Mouse (Mus musculus): ENCODE measurements at regions not wholly inside any gene's neighbourhood (a gene's known extent, or its start where the extent isn't known, plus 50 kb on each side); places are given as distances from the start of the nearest gene placed in this dataset.
A peak's percentile ranks its signal among the peaks of the same experiment; 100 is the strongest.

- 75% methylated on average over 5 of the region's 5 CpGs for WGBS
- H3K4me2 ChIP-seq, result no peak overlapping the region
- H3K36me3 ChIP-seq, result no peaks in the 10 kb centered on the region
Measured at GRCm38 (mm10) chr1:163650577-163651180, 74.4 kb downstream of the Mettl11b start.

GRCm38 (mm10) chr1:163642091-163642490 lies 82.9 kb downstream of the Mettl11b start:
- 72% methylated on average over 1 of the region's 1 CpGs for WGBS
- H3K36me3 ChIP-seq, result no peaks in the 10 kb centered on the region
- H3K4me3 ChIP-seq, result no peak overlapping the region
- no peaks in the 10 kb centered on the region for H3K27me3 ChIP-seq
- H3K4me2 ChIP-seq, result no peak overlapping the region
- no peak overlapping the region for H3K27ac ChIP-seq (replicated peaks)
- no peak overlapping the region for H3K9ac ChIP-seq
- no peak for ATAC-seq (ENCODE audit: low read depth)
- H3K4me1 ChIP-seq (replicated peaks), result peaks cover 10% of the 10 kb centered on the region
- no peaks in the 10 kb centered on the region for H3K9me3 ChIP-seq

More at GRCm38 (mm10) chr1:163650577-163651180, 74.4 kb downstream of the Mettl11b start:
- H3K27me3 ChIP-seq, result no peaks in the 10 kb centered on the region
- no peaks in the 10 kb centered on the region for H3K4me1 ChIP-seq (replicated peaks)
- H3K9me3 ChIP-seq, result no peaks in the 10 kb centered on the region
- no peak overlapping the region for H3K27ac ChIP-seq (replicated peaks)
- H3K4me3 ChIP-seq, result no peak overlapping the region
- no peak overlapping the region for H3K9ac ChIP-seq
- ATAC-seq (ENCODE audit: low read depth), result no peak

GRCm38 (mm10) chr1:163640527-163641228 lies 84.4 kb downstream of the Mettl11b start:
- no peak overlapping the region for H3K4me2 ChIP-seq
- no peak overlapping the region for H3K9ac ChIP-seq
- peaks cover 10% of the 10 kb centered on the region for H3K4me1 ChIP-seq (replicated peaks)
- H3K27ac ChIP-seq (replicated peaks), result no peak overlapping the region
- H3K9me3 ChIP-seq, result no peaks in the 10 kb centered on the region
- 41% methylated on average over 9 of the region's 9 CpGs for WGBS
- no peaks in the 10 kb centered on the region for H3K27me3 ChIP-seq
- ATAC-seq (ENCODE audit: low read depth), result no peak
- no peaks in the 10 kb centered on the region for H3K36me3 ChIP-seq
- no peak overlapping the region for H3K4me3 ChIP-seq

GRCm38 (mm10) chr1:163630291-163630812 lies 94.7 kb downstream of the Mettl11b start:
- no peak for ATAC-seq (ENCODE audit: low read depth)
- WGBS, result 89% methylated on average over 5 of the region's 5 CpGs

GRCm38 (mm10) chr1:163624887-163625286 lies 100.1 kb downstream of the Mettl11b start:
- 95% methylated on average over 4 of the region's 4 CpGs for WGBS
- H3K27me3 ChIP-seq, result no peaks in the 10 kb centered on the region
- H3K36me3 ChIP-seq, result no peaks in the 10 kb centered on the region
- ATAC-seq (ENCODE audit: low read depth), result no peak
- H3K9ac ChIP-seq, result no peak overlapping the region
- H3K9me3 ChIP-seq, result no peaks in the 10 kb centered on the region
- 0 out of 2 replicates have a peak, but pooled peaks cover 6% of the 10 kb centered on the region for H3K4me1 ChIP-seq (replicated peaks)
- no peak overlapping the region for H3K4me3 ChIP-seq
- no peak overlapping the region for H3K27ac ChIP-seq (replicated peaks)
- no peak overlapping the region for H3K4me2 ChIP-seq

More at GRCm38 (mm10) chr1:163630291-163630812, 94.7 kb downstream of the Mettl11b start:
- no peaks in the 10 kb centered on the region for H3K9me3 ChIP-seq
- no peak overlapping the region for H3K9ac ChIP-seq
- H3K27me3 ChIP-seq, result no peaks in the 10 kb centered on the region
- H3K4me2 ChIP-seq, result no peak overlapping the region
- no peak overlapping the region for H3K4me3 ChIP-seq
- H3K4me1 ChIP-seq (replicated peaks), result no peaks in the 10 kb centered on the region
- no peaks in the 10 kb centered on the region for H3K36me3 ChIP-seq
- H3K27ac ChIP-seq (replicated peaks), result no peak overlapping the region

GRCm38 (mm10) chr1:163621293-163621692 lies 103.7 kb downstream of the Mettl11b start:
- Histone ChIP-seq H3K9ac (no peak overlapping the region), H3K4me1 (replicated peaks) (0 out of 2 replicates have a peak, but pooled peaks cover 8% of the 10 kb centered on the region), H3K4me2 (no peak overlapping the region), H3K9me3 (no peaks in the 10 kb centered on the region), H3K4me3 (no peak overlapping the region), H3K36me3 (no peaks in the 10 kb centered on the region), H3K27ac (replicated peaks) (no peak overlapping the region), H3K27me3 (no peaks in the 10 kb centered on the region)
- no peak for ATAC-seq (ENCODE audit: low read depth)
- 93% methylated on average over 3 of the region's 3 CpGs for WGBS

- no peak for ATAC-seq (ENCODE audit: low read depth)
- no peak overlapping the region for H3K4me2 ChIP-seq
- 43% methylated on average over 7 of the region's 7 CpGs for WGBS
Measured at GRCm38 (mm10) chr1:163619831-163620230, 105.2 kb downstream of the Mettl11b start.

GRCm38 (mm10) chr1:163618132-163618531 lies 106.9 kb downstream of the Mettl11b start:
- ATAC-seq (ENCODE audit: low read depth), result peak; percentile 43; the same call in 1 of the 2 replicates
- no peak overlapping the region for H3K4me3 ChIP-seq
- no peaks in the 10 kb centered on the region for H3K9me3 ChIP-seq
- H3K4me1 ChIP-seq (replicated peaks), result 0 out of 2 replicates have a peak, but pooled peaks cover 8% of the 10 kb centered on the region
- H3K36me3 ChIP-seq, result no peaks in the 10 kb centered on the region
- H3K27ac ChIP-seq (replicated peaks), result no peak overlapping the region
- H3K4me2 ChIP-seq, result no peak overlapping the region
- WGBS, result 6% methylated on average over 3 of the region's 3 CpGs
- H3K9ac ChIP-seq, result no peak overlapping the region
- H3K27me3 ChIP-seq, result no peaks in the 10 kb centered on the region

More at GRCm38 (mm10) chr1:163619831-163620230, 105.2 kb downstream of the Mettl11b start:
- no peaks in the 10 kb centered on the region for H3K9me3 ChIP-seq
- H3K4me1 ChIP-seq (replicated peaks), result 0 out of 2 replicates have a peak, but pooled peaks cover 8% of the 10 kb centered on the region
- H3K9ac ChIP-seq, result no peak overlapping the region
- H3K4me3 ChIP-seq, result no peak overlapping the region
- no peak overlapping the region for H3K27ac ChIP-seq (replicated peaks)
- H3K36me3 ChIP-seq, result no peaks in the 10 kb centered on the region
- H3K27me3 ChIP-seq, result no peaks in the 10 kb centered on the region

- no peak overlapping the region for H3K27ac ChIP-seq (replicated peaks)
Measured at GRCm38 (mm10) chr1:163616596-163616995, 108.4 kb downstream of the Mettl11b start.

GRCm38 (mm10) chr1:163608429-163608828 lies 116.6 kb downstream of the Mettl11b start:
- Histone ChIP-seq H3K9ac (no peak overlapping the region), H3K4me2 (no peak overlapping the region), H3K4me1 (replicated peaks) (no peaks in the 10 kb centered on the region), H3K4me3 (no peak overlapping the region), H3K27me3 (no peaks in the 10 kb centered on the region), H3K36me3 (no peaks in the 10 kb centered on the region), H3K9me3 (no peaks in the 10 kb centered on the region), H3K27ac (replicated peaks) (no peak overlapping the region)
- ATAC-seq (ENCODE audit: low read depth), result no peak
- 93% methylated on average over 1 of the region's 1 CpGs for WGBS

More at GRCm38 (mm10) chr1:163616596-163616995, 108.4 kb downstream of the Mettl11b start:
- no peak overlapping the region for H3K4me2 ChIP-seq
- H3K36me3 ChIP-seq, result no peaks in the 10 kb centered on the region
- no peaks in the 10 kb centered on the region for H3K9me3 ChIP-seq
- H3K4me1 ChIP-seq (replicated peaks), result 0 out of 2 replicates have a peak, but pooled peaks cover 8% of the 10 kb centered on the region
- WGBS, result 58% methylated on average over 3 of the region's 3 CpGs
- H3K9ac ChIP-seq, result no peak overlapping the region
- ATAC-seq (ENCODE audit: low read depth), result no peak
- no peak overlapping the region for H3K4me3 ChIP-seq
- H3K27me3 ChIP-seq, result no peaks in the 10 kb centered on the region

- H3K36me3 ChIP-seq, result no peaks in the 10 kb centered on the region
- no peak for ATAC-seq (ENCODE audit: low read depth)
- WGBS, result 58% methylated on average over 5 of the region's 5 CpGs
Measured at GRCm38 (mm10) chr1:163607701-163608100, 117.3 kb downstream of the Mettl11b start.

More at GRCm38 (mm10) chr1:163607701-163608100, 117.3 kb downstream of the Mettl11b start:
- Histone ChIP-seq H3K9ac (no peak overlapping the region), H3K4me2 (no peak overlapping the region), H3K27me3 (no peaks in the 10 kb centered on the region), H3K9me3 (no peaks in the 10 kb centered on the region), H3K27ac (replicated peaks) (no peak overlapping the region), H3K4me3 (no peak overlapping the region), H3K4me1 (replicated peaks) (no peaks in the 10 kb centered on the region)

All from neural tube, embryonic 13.5 days (tissue).